Mouse (Mus musculus) heart, embryonic 13.5 days (tissue): ENCODE data around the gene Fam117b. TPM values are rescaled to one million over a fixed set of nuclear protein-coding genes. Genes with fewer than 3 reads are reported as not detected.

ENCODE experiments used
- ATAC-seq: fragments of 200-750 bp; cut with Nextera tagmentation; 2 replicates; pipeline ENCODE4 v1.8.0; 2017; ENCODE audit warnings: moderate TSS enrichment; ENCODE audit not compliant: insufficient number of reproducible peaks, low FRiP score, low TSS enrichment; ENCODE audit errors: extremely low read depth
- H3K27ac ChIP-seq: fragments of 300-500 bp; sonication (generic); replicated peaks from 2 replicates; pipeline ENCODE4 v1.5.1; 2015; ENCODE audit warnings: moderate library complexity, mild to moderate bottlenecking, inconsistent platforms
- H3K27me3 ChIP-seq: fragments of 300-500 bp; sonication (generic); replicated peaks from 2 replicates; pipeline ENCODE4 v1.6.1; 2015; ENCODE audit warnings: mild to moderate bottlenecking, inconsistent platforms
- H3K36me3 ChIP-seq: fragments of 300-500 bp; sonication (generic); 2 replicates; pipeline ENCODE4 v1.6.1; 2015; ENCODE audit warnings: mild to moderate bottlenecking, inconsistent platforms
- H3K4me1 ChIP-seq: fragments of 300-500 bp; sonication (generic); 2 replicates; pipeline ENCODE4 v1.6.1; 2015; ENCODE audit warnings: inconsistent platforms
- H3K4me2 ChIP-seq: fragments of 300-500 bp; sonication (generic); 2 replicates; pipeline ENCODE4 v1.6.1; 2015; ENCODE audit warnings: inconsistent platforms, mild to moderate bottlenecking, moderate library complexity
- H3K4me3 ChIP-seq: fragments of 300-500 bp; sonication (generic); 2 replicates; pipeline ENCODE4 v1.5.1; 2015; ENCODE audit warnings: moderate library complexity, mild to moderate bottlenecking, inconsistent platforms
- H3K9ac ChIP-seq: fragments of 300-500 bp; sonication (generic); 2 replicates; pipeline ENCODE4 v1.6.1; 2015; ENCODE audit warnings: inconsistent platforms, mild to moderate bottlenecking, moderate library complexity
- H3K9me3 ChIP-seq: fragments of 300-500 bp; sonication (generic); 2 replicates; pipeline ENCODE4 v1.6.1; 2016; ENCODE audit warnings: inconsistent platforms
- WGBS: fragments of 180-500 bp; shearing (Covaris S2); methylation state at CpG from one replicate; pipeline ENCODE4 v1.1.7; 2015; ENCODE audit warnings: mixed read lengths; 5-methylcytosine and 5-hydroxymethylcytosine counted together
- polyA plus RNA-seq: library from polyadenylated mRNA; unstranded; fragments of >200 nt; fragmentation: Nextera tagmentation; extraction: Ambion mirVana; gene quantifications from 2 replicates; pipeline ENCODE4 v1.2.1, GENCODE M21; 2015

The Fam117b gene
- polyA plus RNA-seq, 1 experiment from 2014 or later: 3.4 TPM

DNA sequence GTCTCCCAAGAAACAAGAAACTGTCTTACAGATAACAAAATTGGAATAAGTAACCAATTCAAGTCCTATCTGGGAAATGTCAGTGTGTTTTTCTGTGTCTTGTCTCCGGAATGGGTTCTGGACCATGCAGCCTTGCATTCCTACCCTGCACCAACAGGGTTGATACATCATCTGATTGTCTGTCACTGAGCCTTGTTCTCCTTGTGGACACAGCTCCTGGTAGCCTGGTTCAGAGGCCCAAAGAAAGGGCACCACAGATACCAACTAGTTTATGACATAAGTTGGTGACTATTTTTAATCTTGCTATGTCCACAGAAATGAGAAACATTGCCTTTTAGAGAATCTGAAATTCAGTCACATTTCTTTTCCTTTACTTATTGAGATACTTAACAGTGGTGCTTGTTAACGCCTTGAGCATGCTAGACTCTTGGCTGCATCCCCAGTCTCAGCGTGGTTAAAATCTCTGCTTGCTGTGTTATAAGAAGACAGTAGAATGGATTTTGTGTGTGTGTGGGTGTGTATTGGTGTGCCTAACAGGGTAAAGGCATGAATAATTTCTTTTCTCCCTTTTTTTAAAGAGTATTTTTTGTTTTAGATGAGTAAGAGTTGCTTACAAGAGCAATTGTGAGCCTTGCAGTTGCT lies 74.7 kb downstream of the Fam117b start:
- Histone ChIP-seq H3K9me3 (no peaks in the 10 kb centered on the region), H3K36me3 (peaks cover 61% of the 10 kb centered on the region), H3K9ac (no peak overlapping the region), H3K4me3 (no peak overlapping the region), H3K4me2 (no peak overlapping the region), H3K27ac (no peak overlapping the region), H3K4me1 (no peaks in the 10 kb centered on the region), H3K27me3 (no peaks in the 10 kb centered on the region)
- WGBS: 81% methylated on average over 3 of the region's 3 CpGs
- ATAC-seq: no peak

DNA sequence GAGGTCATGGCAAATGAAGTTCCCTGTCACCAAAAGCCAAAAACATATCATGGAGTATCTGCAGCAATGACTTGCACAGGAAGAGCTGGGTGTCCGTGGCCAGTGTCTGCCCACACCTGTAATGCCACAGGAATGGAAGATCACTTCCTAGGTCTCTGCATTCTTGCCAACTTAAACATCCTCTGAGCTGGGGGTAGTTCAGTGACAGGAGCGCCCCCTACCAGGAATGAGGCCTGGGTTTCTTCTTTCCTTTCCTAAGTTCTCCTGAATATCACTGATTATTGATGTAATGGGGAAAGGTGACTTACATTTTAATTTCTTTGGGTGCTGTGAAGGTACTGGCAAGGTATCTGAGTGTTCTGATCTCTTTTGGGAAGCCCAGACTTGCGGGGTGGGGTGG lies 82.8 kb downstream of the Fam117b start:
- H3K4me3 ChIP-seq: no peak overlapping the region
- peaks cover 18% of the 10 kb centered on the region; the same call in 1 of the 2 replicates for H3K36me3 ChIP-seq
- H3K27ac ChIP-seq: no peak overlapping the region
- 36% methylated on average over 3 of the region's 3 CpGs for WGBS
- H3K4me1 ChIP-seq: peaks cover 13% of the 10 kb centered on the region
- ATAC-seq: no peak
- no peak overlapping the region for H3K9ac ChIP-seq
- no peaks in the 10 kb centered on the region for H3K9me3 ChIP-seq
- no peak overlapping the region for H3K4me2 ChIP-seq
- H3K27me3 ChIP-seq: no peaks in the 10 kb centered on the region

DNA sequence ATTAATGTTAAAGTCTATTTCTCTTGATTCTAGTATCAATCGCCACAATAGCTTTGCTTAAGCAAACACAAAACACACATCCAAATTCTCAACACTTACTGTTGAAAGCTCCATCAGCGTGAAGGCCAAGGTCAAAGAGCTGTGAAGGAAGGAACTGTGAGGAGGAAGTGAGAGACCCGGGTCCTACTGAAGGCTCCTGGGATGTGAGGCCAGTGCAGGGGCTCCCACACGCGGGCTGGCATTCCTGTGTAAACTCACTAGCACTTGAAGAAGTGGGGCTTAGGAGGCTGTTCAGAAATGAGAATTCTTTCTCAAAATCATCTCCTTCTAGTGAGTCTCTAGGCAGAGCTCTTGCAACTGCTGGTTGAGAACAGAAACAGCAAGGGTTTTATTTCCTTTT lies 84.5 kb downstream of the Fam117b start:
- no peak for ATAC-seq
- H3K36me3 ChIP-seq: peaks cover 3% of the 10 kb centered on the region; the same call in 1 of the 2 replicates
- WGBS: 34% methylated on average over 5 of the region's 5 CpGs

DNA sequence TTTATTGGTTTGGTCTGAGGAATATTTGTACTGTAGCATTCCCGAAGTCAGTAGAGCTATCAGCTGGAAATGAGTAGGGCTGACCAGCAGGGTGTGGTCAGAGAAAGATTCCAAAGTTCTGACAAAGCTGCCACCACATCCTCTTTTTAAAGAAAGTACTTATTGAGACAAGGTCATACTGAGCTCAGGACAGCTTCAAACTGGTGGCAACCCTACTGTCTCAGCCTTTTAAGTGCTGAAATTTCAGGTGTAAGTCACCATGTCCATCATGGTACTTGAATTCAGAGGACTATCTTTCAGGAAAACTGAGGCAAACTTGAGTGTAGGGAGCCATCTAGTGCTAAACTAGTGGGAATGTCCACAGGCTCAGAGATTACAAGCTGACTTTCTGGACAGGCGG lies 87.5 kb downstream of the Fam117b start:
- Histone ChIP-seq H3K9me3 (no peaks in the 10 kb centered on the region), H3K36me3 (no peaks in the 10 kb centered on the region), H3K4me2 (no peak overlapping the region), H3K4me1 (peaks cover 13% of the 10 kb centered on the region), H3K27me3 (no peaks in the 10 kb centered on the region), H3K9ac (no peak overlapping the region; the same call in 1 of the 2 replicates), H3K27ac (no peak overlapping the region), H3K4me3 (no peak overlapping the region)
- 27% methylated on average over 2 of the region's 2 CpGs for WGBS
- no peak for ATAC-seq

More for the DNA sequence above, 84.5 kb downstream of the Fam117b start:
- H3K4me1 ChIP-seq: peaks cover 13% of the 10 kb centered on the region
- H3K9me3 ChIP-seq: no peaks in the 10 kb centered on the region
- H3K4me3 ChIP-seq: no peak overlapping the region
- no peak overlapping the region for H3K4me2 ChIP-seq
- no peak overlapping the region for H3K27ac ChIP-seq
- H3K9ac ChIP-seq: no peak overlapping the region
- H3K27me3 ChIP-seq: no peaks in the 10 kb centered on the region

DNA sequence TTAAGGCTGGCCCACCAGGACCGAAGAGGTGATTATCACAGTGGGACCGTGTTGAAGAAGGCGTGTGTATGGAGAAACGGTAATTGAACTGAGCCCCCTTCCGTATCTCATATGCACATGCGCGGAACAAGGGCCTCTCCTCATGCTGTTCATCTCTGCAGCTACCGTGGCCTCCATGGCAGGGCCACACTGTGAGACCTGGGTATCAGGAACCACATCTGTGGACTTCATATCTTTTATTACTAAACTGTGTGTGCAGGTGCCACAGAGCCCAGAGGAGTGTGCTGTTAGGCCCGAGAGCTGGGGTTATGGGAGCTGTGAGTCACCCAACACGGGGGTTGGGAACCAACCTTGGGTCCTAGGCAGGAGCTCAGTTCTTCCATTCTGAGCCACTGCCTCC lies 94.5 kb downstream of the Fam117b start:
- no peaks in the 10 kb centered on the region for H3K27me3 ChIP-seq
- WGBS: 81% methylated on average over 10 of the region's 10 CpGs
- H3K9me3 ChIP-seq: no peaks in the 10 kb centered on the region
- no peaks in the 10 kb centered on the region for H3K36me3 ChIP-seq
- no peak overlapping the region for H3K4me2 ChIP-seq
- H3K4me1 ChIP-seq: no peaks in the 10 kb centered on the region
- no peak for ATAC-seq
- H3K4me3 ChIP-seq: no peak overlapping the region
- no peak overlapping the region for H3K27ac ChIP-seq
- H3K9ac ChIP-seq: no peak overlapping the region

DNA sequence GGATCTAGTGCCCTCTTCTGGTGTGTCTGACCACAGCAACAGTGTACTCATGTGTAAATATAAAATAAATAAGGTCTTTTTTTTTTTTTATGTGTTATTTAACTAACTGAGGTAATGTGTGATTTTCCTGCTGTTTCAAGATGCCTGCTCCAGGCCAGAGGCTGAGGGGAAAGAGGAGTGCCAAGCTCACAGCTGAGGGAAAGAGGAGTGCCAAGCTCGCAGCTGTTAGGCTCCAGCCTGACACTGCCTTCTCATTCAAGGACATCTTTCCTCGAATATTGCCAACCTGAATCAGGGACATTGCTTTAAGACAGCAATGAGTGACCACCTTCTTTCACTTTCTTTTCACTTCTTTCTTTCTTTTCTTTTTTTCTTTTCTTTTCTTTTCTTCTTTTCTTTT lies 95.9 kb downstream of the Fam117b start:
- WGBS: 77% methylated on average over 2 of the region's 2 CpGs
- H3K27me3 ChIP-seq: no peaks in the 10 kb centered on the region
- H3K27ac ChIP-seq: no peak overlapping the region
- no peak overlapping the region for H3K4me3 ChIP-seq
- H3K36me3 ChIP-seq: no peaks in the 10 kb centered on the region
- H3K9me3 ChIP-seq: no peaks in the 10 kb centered on the region
- H3K9ac ChIP-seq: no peak overlapping the region
- H3K4me1 ChIP-seq: no peaks in the 10 kb centered on the region
- ATAC-seq: no peak
- no peak overlapping the region for H3K4me2 ChIP-seq

DNA sequence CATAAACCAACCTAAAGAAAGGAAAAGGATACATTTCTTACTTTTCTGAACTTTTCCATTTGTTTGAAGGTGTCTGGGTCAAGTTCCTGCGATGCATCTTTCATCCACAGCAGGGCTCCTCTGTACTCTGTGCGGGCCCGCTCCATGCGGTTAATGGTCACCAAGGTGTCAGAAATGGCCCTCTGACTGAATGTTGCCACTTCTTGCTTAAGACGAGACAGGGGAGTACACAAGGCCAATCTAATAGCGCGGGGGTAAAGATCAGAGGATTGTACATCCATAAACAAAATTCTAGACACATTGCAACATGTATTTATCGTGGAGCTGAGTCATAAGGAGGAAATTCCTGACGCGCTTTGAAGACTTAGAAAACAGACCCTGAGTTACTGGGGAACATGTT lies 101.0 kb downstream of the Fam117b start:
- no peak for ATAC-seq
- 84% methylated on average over 10 of the region's 10 CpGs for WGBS
- Histone ChIP-seq H3K4me2 (no peak overlapping the region), H3K9me3 (no peaks in the 10 kb centered on the region), H3K27ac (no peak overlapping the region), H3K36me3 (no peaks in the 10 kb centered on the region), H3K4me3 (no peak overlapping the region), H3K4me1 (no peaks in the 10 kb centered on the region), H3K9ac (no peak overlapping the region), H3K27me3 (no peaks in the 10 kb centered on the region)

DNA sequence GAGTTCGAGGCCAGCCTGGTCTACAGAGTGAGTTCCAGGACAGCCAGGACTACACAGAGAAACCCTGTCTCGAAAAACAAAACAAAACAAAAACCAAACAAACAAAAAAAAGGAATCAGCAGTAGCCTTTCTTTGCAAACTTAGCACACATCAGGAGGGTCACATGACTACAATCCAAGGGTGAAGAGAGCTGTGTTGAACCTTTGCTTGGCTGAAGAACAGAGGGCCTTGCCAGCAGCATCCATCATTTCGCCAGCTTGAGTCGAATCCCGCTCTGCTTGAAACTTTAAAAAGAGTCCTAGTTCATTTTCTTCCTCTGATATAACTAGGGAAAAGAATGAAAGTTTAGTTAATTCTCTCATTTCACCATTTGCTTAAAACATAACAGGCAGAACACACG lies 102.7 kb downstream of the Fam117b start:
- Histone ChIP-seq H3K9me3 (no peaks in the 10 kb centered on the region), H3K36me3 (no peaks in the 10 kb centered on the region), H3K27me3 (no peaks in the 10 kb centered on the region), H3K27ac (no peak overlapping the region), H3K9ac (no peak overlapping the region), H3K4me2 (no peak overlapping the region), H3K4me1 (no peaks in the 10 kb centered on the region), H3K4me3 (no peak overlapping the region)
- WGBS: 75% methylated on average over 6 of the region's 6 CpGs
- ATAC-seq: no peak

DNA sequence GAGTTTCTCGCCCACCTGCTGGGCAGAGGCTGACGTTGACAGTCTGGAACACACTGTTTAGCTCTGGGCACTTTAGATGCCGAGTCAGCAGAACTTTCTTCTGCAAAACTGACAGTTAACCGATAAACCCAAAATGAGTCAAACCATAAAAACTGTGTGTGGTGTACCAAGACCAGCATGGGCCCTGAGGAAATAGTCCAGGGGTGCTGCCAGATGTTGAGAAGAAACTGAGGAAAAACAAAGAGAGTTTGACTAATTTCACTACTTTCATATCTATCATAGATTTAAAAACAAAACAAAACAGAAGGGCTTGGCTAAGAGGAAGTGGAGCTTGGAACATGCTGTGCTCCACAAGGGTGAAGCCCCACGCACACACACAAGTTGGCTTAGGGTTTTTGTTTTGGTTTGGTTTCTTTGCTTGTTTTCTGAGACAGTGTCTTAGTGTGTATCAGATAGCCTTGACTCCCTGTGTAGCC lies 103.4 kb downstream of the Fam117b start:
- no peaks in the 10 kb centered on the region for H3K9me3 ChIP-seq
- H3K4me2 ChIP-seq: no peak overlapping the region
- H3K27me3 ChIP-seq: no peaks in the 10 kb centered on the region
- H3K27ac ChIP-seq: no peak overlapping the region
- H3K9ac ChIP-seq: no peak overlapping the region
- ATAC-seq: no peak
- WGBS: 72% methylated on average over 5 of the region's 5 CpGs
- no peaks in the 10 kb centered on the region for H3K4me1 ChIP-seq
- H3K4me3 ChIP-seq: no peak overlapping the region
- H3K36me3 ChIP-seq: no peaks in the 10 kb centered on the region

DNA sequence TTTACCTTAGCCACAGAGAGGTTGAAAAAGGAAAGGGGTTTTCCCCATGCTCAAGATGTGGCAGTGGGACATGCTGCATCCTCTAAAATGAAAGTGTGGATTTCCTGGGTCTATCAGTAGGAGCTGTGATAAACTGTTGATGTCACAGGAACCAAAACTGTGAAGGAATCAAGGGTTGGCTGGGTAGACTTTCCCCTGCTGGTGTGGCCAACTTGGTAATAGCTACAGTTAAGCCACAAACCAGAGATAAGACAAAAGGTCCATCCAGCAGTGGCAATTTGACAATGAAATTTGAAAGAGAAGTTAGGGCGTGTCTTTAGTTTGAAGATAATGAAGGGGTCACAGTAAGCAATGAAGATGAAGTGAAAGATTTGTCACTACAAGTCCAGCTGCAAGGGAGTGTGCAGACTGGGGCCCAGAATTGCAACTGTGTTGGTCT lies 104.2 kb downstream of the Fam117b start:
- Histone ChIP-seq H3K4me2 (no peak overlapping the region), H3K9me3 (no peaks in the 10 kb centered on the region), H3K9ac (no peak overlapping the region), H3K27ac (no peak overlapping the region), H3K27me3 (no peaks in the 10 kb centered on the region), H3K4me3 (no peak overlapping the region), H3K4me1 (no peaks in the 10 kb centered on the region), H3K36me3 (no peaks in the 10 kb centered on the region)
- no peak for ATAC-seq
- 83% methylated on average over 1 of the region's 1 CpGs for WGBS
